Mouse (Mus musculus) adrenal gland, postnatal 0 days (tissue): ENCODE measurements around the gene Bbs10. TPM values are rescaled to one million over a fixed set of nuclear protein-coding genes. Genes with fewer than 3 reads are reported as not detected.

ENCODE experiments used
- polyA plus RNA-seq: library from polyadenylated mRNA; unstranded; fragments of >200 nt; fragmentation: Nextera tagmentation; extraction: Ambion mirVana; gene quantifications from 2 replicates; pipeline ENCODE4 v1.2.1, GENCODE M21; 2015

Bbs10 gene
- 4.1 and 6.0 TPM in 2 replicates for polyA plus RNA-seq

DNA sequence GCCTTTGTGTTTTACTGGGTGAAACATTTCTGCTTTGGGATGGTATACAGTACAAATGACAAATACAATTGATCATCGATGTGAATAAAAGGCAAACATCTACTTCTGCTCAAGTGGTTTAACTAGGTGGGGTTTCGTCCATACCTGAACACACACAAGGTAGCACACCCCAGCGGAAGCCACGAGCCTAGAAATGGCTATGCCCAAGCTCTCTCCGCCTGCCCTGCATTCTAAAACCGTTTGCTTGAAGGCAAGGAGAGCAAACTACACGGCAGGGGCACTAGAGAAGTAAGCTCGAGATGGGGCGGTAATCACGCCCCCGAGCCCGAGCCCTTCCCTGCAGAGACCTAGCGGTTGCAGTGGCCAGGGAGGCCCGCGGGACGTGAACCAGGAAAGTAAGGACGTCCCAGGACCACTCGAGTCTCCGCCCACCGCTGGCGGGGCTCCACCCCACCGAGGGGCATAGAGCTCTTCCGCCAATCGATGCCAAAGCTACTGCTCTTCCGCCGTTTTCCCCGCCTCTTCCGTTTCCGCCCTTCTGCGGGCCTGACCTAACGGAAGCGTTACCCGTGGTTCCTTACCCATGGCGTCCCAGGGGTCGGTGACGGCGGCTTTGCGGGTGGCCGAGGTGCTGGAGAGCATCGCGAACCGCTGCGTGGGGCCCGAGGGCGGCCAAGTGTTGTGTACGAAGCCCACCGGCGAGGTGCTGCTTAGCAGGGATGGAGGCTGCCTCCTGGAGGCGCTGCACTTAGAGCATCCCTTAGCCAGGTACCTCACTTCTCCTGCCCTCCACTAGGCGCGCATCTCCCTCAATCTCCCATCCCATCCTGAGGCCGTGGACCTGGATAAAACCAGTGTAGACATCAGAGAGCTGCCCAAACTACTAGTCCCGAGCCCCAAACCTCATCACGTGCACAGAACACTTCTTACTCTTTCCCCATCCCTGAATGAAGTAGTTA is at the start of gene Bbs10:
Gene Bbs10, plus strand, starts transcription at position 540 of the 959 bp plus-strand sequence.

Other genes with a start within 250 kb of the Bbs10 start
- 8.6 and 9.4 TPM in 2 replicates for gene Osbpl8, start 133.9 kb upstream of the Bbs10 start, polyA plus RNA-seq
- gene Nap1l1, start 174.5 kb downstream of the Bbs10 start, polyA plus RNA-seq = 125 and 152 TPM in 2 replicates
- gene Phlda1, start 207.6 kb downstream of the Bbs10 start, polyA plus RNA-seq = 23.2 and 32.5 TPM in 2 replicates